Mouse (Mus musculus) cerebellum, adult 8-10 months (tissue): ENCODE results near the gene Ptges3l.
"Not testable (repeated sequence)": the region's sequence is repeated elsewhere in the genome, so short reads cannot be mapped to it uniquely, and the experiment has no call there.

Source experiments
- DNase-seq: peaks from one replicate; pipeline ENCODE4 v3.0.0; 2022

Gene Ptges3l

GRCm38 (mm10) chr11:101418991-101419390 is 6.1 kb downstream of the Ptges3l start:
- no peak for DNase-seq

GRCm38 (mm10) chr11:101417101-101417855 is 7.9 kb downstream of the Ptges3l start, which contains the start of gene Aarsd1:
Aarsd1 (minus strand) TSS chr11:101417615.
- peak; percentile 90 for DNase-seq

GRCm38 (mm10) chr11:101416433-101417100 is 8.6 kb downstream of the Ptges3l start:
- DNase-seq = no peak

GRCm38 (mm10) chr11:101415306-101415705 is 9.8 kb downstream of the Ptges3l start:
- DNase-seq = no peak

GRCm38 (mm10) chr11:101395110-101395509 is 30.0 kb downstream of the Ptges3l start:
- peak; percentile 39 for DNase-seq

GRCm38 (mm10) chr11:101381817-101382216 is 43.3 kb downstream of the Ptges3l start:
- DNase-seq = no peak

- DNase-seq = no peak
These were observed 46.2 kb downstream of the Ptges3l start for GRCm38 (mm10) chr11:101378926-101379325.

- DNase-seq = not testable (repeated sequence)
These were observed 46.9 kb downstream of the Ptges3l start for GRCm38 (mm10) chr11:101378196-101378595.

GRCm38 (mm10) chr11:101374421-101374938 is 50.7 kb downstream of the Ptges3l start:
- DNase-seq = no peak

GRCm38 (mm10) chr11:101370141-101370540 is 55.0 kb downstream of the Ptges3l start:
- DNase-seq = no peak
